Mouse (Mus musculus): Measurements from ENCODE around the gene Trim45. TPM values are rescaled to one million over a fixed set of nuclear protein-coding genes. Genes with fewer than 3 reads are reported as not detected.

Gene Trim45
- polyA plus RNA-seq, 1 experiment from 2014 or later: 0.74 TPM

GRCm38 (mm10) chr3:100910621-100911020 lies 11.4 kb upstream of the Trim45 start:
- no peaks in the 10 kb centered on the region for H3K36me3 ChIP-seq (replicated peaks)
- H3K4me2 ChIP-seq: no peak overlapping the region
- 56% methylated on average over 5 of the region's 5 CpGs for WGBS (ENCODE audit: insufficient replicate concordance)
- H3K4me1 ChIP-seq (replicated peaks): no peaks in the 10 kb centered on the region
- H3K27me3 ChIP-seq: no peaks in the 10 kb centered on the region
- no peaks in the 10 kb centered on the region for H3K9me3 ChIP-seq (replicated peaks)
- ATAC-seq (ENCODE audit: insufficient read depth): no peak
- no peak overlapping the region for H3K9ac ChIP-seq
- H3K4me3 ChIP-seq (replicated peaks): no peak overlapping the region
- no peak overlapping the region for H3K27ac ChIP-seq (replicated peaks)

- H3K27ac ChIP-seq (replicated peaks): no peak overlapping the region
Measured at GRCm38 (mm10) chr3:100911026-100911425, 11.0 kb upstream of the Trim45 start.

DNA sequence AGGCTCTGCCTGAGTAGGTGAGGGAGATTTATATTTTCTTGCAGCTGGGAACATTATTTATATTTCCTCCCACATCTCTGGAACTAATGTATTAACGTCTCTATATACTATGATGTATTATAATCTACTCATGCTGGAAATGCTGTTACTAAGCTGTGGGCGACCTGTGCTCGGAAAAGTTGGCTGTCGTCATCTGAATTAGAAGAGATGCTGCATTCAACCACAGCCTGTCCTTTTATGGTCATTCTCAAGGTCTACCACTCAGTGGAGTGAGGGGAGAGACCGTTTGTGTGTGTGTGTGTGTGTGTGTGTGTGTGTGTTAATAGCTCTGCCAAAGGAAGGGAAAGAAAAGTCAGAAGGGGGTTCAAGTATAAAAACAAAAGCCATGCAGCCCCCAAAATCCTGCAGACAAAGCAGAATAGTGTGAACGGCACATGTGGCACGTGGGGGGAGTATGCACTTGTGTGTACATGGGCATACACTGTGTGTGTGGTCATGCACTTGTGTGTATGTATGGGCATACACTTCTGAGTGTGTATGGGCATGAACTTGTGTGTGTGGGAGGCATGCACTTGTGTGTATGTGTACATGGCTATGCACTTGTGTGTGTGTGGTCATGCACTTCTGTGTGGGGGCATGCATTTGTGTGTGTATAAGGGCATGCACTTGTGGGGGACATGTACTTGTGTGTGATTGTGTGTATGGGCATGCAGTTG lies 10.3 kb upstream of the Trim45 start:
- no peak for ATAC-seq (ENCODE audit: insufficient read depth)
- H3K4me1 ChIP-seq (replicated peaks): no peaks in the 10 kb centered on the region
- H3K9me3 ChIP-seq (replicated peaks): no peaks in the 10 kb centered on the region
- no peaks in the 10 kb centered on the region for H3K27me3 ChIP-seq
- H3K36me3 ChIP-seq (replicated peaks): no peaks in the 10 kb centered on the region
- no peak overlapping the region for H3K4me2 ChIP-seq
- no peak overlapping the region for H3K4me3 ChIP-seq (replicated peaks)
- H3K9ac ChIP-seq: no peak overlapping the region
- WGBS (ENCODE audit: insufficient replicate concordance): 54% methylated on average over 7 of the region's 7 CpGs
- H3K27ac ChIP-seq (replicated peaks): no peak overlapping the region

More at GRCm38 (mm10) chr3:100911026-100911425, 11.0 kb upstream of the Trim45 start:
- H3K27me3 ChIP-seq: no peaks in the 10 kb centered on the region
- H3K9me3 ChIP-seq (replicated peaks): no peaks in the 10 kb centered on the region
- H3K9ac ChIP-seq: no peak overlapping the region
- no peaks in the 10 kb centered on the region for H3K4me1 ChIP-seq (replicated peaks)
- H3K4me2 ChIP-seq: no peak overlapping the region
- ATAC-seq (ENCODE audit: insufficient read depth): no peak
- H3K36me3 ChIP-seq (replicated peaks): no peaks in the 10 kb centered on the region
- no peak overlapping the region for H3K4me3 ChIP-seq (replicated peaks)
- 75% methylated on average over 9 of the region's 9 CpGs for WGBS (ENCODE audit: insufficient replicate concordance)

GRCm38 (mm10) chr3:100916844-100917243 lies 5.2 kb upstream of the Trim45 start:
- ATAC-seq (ENCODE audit: insufficient read depth): no peak
- Histone ChIP-seq H3K4me1 (replicated peaks) (peaks cover 14% of the 10 kb centered on the region), H3K27me3 (no peaks in the 10 kb centered on the region), H3K9me3 (replicated peaks) (no peaks in the 10 kb centered on the region), H3K27ac (replicated peaks) (no peak overlapping the region), H3K4me2 (no peak overlapping the region), H3K4me3 (replicated peaks) (no peak overlapping the region), H3K36me3 (replicated peaks) (no peaks in the 10 kb centered on the region), H3K9ac (no peak overlapping the region)
- WGBS (ENCODE audit: insufficient replicate concordance): 7% methylated on average over 7 of the region's 7 CpGs

DNA sequence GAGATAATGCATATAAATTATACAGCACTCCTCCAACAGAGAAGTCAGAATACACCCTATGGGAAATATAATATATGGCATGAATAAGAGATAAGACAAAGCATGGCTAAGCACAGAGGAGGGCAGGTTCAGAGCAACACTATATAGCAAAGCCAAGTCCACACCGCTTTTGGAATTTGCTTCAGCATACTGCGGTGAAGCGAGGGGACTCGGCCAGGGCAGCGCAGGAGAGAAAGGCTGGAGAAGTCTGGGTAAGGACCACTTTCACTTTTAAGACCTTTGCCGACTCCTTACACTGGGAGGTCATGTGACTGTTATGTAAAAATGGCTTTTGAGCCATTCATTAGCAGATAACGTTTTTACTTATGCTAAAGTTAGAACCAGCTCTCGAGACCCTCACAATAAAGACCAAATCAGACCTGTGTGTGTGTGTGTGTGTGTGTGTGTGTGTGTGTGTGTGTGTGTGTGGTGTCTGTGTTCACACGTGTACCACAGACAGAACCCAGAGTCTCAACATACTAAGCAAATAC lies 1.3 kb upstream of the Trim45 start:
- H3K4me2 ChIP-seq: peak overlapping the region; percentile 91
- H3K4me3 ChIP-seq (replicated peaks): peak overlapping the region; percentile 70
- H3K9me3 ChIP-seq (replicated peaks): no peaks in the 10 kb centered on the region

GRCm38 (mm10) chr3:100922506-100923375 lies 739 bp downstream of the Trim45 start:
- Histone ChIP-seq H3K9ac (peak overlapping the region; percentile 62), H3K4me3 (replicated peaks) (peak overlapping the region; percentile 70), H3K36me3 (replicated peaks) (no peaks in the 10 kb centered on the region), H3K27me3 (no peaks in the 10 kb centered on the region), H3K9me3 (replicated peaks) (no peaks in the 10 kb centered on the region), H3K27ac (replicated peaks) (peak overlapping the region; percentile 59; the same call in 1 of the 2 replicates), H3K4me2 (peak overlapping the region; percentile 91), H3K4me1 (replicated peaks) (peaks cover 26% of the 10 kb centered on the region)
- ATAC-seq (ENCODE audit: insufficient read depth): peak; percentile 34
- WGBS (ENCODE audit: insufficient replicate concordance): 29% methylated on average over 28 of the region's 28 CpGs

More for the DNA sequence above, 1.3 kb upstream of the Trim45 start:
- ATAC-seq (ENCODE audit: insufficient read depth): no peak
- peaks cover 26% of the 10 kb centered on the region for H3K4me1 ChIP-seq (replicated peaks)
- H3K9ac ChIP-seq: no peak overlapping the region
- no peaks in the 10 kb centered on the region for H3K36me3 ChIP-seq (replicated peaks)
- WGBS (ENCODE audit: insufficient replicate concordance): 60% methylated on average over 9 of the region's 9 CpGs
- no peaks in the 10 kb centered on the region for H3K27me3 ChIP-seq
- no peak overlapping the region for H3K27ac ChIP-seq (replicated peaks)

DNA sequence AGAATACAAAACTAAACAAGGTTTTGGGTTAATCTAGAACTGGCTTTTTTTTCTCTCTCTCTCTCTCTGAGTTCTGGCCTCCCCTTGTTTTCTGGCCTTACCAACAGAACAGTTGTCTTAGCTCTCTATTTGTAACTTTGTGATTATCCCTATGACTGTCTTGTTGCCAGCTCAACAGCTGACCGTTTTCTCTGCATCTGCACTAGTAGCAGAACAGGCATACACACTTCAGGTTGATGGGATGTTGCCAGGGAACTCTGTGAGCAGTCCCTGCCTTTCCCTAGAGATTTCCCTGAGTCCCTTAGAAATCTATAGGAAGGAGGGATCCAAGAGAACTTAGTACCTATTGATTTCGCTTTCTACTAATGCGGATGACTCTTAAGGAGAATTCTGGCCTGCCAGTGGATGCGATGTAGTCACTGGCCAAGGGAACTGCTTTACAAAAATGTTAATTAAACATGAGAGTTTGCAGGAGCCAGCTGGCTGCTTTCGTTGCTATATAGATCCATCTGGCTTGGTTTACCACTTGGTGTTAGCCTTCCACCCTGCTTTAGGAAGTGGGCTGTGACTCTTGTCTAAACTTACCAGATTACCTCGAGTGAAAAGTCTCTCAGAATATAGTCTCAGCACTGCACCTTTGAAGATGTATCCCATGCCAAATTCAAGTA lies 2.2 kb downstream of the Trim45 start:
- Histone ChIP-seq H3K9ac (no peak overlapping the region), H3K36me3 (replicated peaks) (no peaks in the 10 kb centered on the region), H3K27ac (replicated peaks) (no peak overlapping the region), H3K4me1 (replicated peaks) (peaks cover 26% of the 10 kb centered on the region), H3K4me3 (replicated peaks) (no peak overlapping the region), H3K27me3 (no peaks in the 10 kb centered on the region), H3K9me3 (replicated peaks) (no peaks in the 10 kb centered on the region), H3K4me2 (no peak overlapping the region)
- 67% methylated on average over 6 of the region's 6 CpGs for WGBS (ENCODE audit: insufficient replicate concordance)
- ATAC-seq (ENCODE audit: insufficient read depth): no peak

- H3K9me3 ChIP-seq (replicated peaks): no peaks in the 10 kb centered on the region
- H3K27me3 ChIP-seq: no peaks in the 10 kb centered on the region
- H3K4me3 ChIP-seq (replicated peaks): no peak overlapping the region
- no peak overlapping the region for H3K9ac ChIP-seq
- H3K4me1 ChIP-seq (replicated peaks): peaks cover 26% of the 10 kb centered on the region
- no peaks in the 10 kb centered on the region for H3K36me3 ChIP-seq (replicated peaks)
- ATAC-seq (ENCODE audit: insufficient read depth): no peak
- H3K27ac ChIP-seq (replicated peaks): no peak overlapping the region
- no peak overlapping the region for H3K4me2 ChIP-seq
- WGBS (ENCODE audit: insufficient replicate concordance): 73% methylated on average over 16 of the region's 16 CpGs
Measured at GRCm38 (mm10) chr3:100925176-100925575, 3.2 kb downstream of the Trim45 start.

GRCm38 (mm10) chr3:100931332-100932076 lies 9.5 kb downstream of the Trim45 start:
- no peak overlapping the region for H3K4me2 ChIP-seq
- no peak overlapping the region for H3K9ac ChIP-seq
- WGBS (ENCODE audit: insufficient replicate concordance): 80% methylated on average over 23 of the region's 23 CpGs
- no peak overlapping the region for H3K4me3 ChIP-seq (replicated peaks)
- no peaks in the 10 kb centered on the region for H3K36me3 ChIP-seq (replicated peaks)
- H3K9me3 ChIP-seq (replicated peaks): no peaks in the 10 kb centered on the region
- no peaks in the 10 kb centered on the region for H3K27me3 ChIP-seq
- H3K4me1 ChIP-seq (replicated peaks): peaks cover 4% of the 10 kb centered on the region; the same call in 1 of the 2 replicates
- H3K27ac ChIP-seq (replicated peaks): no peak overlapping the region
- no peak for ATAC-seq (ENCODE audit: insufficient read depth)
